Mouse (Mus musculus) retina, postnatal 7 days (tissue): ENCODE data around the gene Acp5.

Source experiments
- DNase-seq: peaks from one replicate; pipeline ENCODE4 v3.0.0-alpha.2; 2012; ENCODE audit warnings: low read depth, low spot score

The Acp5 gene

DNA sequence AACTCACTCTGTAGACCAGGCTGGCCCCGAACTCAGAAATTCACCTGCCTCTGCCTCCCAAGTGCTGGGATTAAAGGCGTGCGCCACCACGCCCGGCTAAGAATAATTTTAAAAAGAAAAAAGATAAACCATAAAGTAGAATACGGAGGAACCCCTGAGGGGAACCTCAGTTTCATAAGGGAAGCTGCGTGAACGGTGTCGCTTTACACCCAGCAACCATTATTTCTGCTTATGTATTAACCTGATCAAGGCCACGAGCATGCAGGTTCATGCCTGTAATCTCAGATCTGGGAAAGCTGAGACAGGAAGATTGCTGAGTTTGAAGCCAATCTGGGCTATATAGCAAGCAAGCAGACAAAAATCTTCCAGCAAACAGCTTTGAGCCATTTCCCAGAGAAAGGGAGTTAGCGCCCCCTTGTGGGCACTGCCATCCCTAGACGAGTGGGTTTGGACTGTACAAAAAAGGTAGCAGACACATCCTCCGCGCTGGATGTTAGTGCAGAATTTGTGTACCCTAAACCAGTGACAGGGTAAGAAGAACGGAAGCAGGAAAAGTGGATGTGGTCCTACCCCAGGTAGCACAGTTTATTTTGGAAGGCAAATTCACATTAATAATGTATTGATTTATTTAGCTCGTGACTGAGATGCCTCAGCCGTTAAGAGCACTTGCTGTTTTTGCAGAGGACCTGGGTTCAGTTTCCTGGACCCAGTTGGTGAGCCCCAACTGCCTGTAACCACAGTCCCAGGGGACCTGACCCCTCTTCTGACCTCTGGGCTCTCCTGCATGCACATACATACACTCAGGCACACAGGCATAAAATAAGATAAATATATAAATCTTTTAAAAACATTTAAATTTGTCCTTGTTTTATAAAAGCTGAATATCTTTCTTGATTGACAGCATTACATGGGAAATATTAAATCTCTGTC lies 7.9 kb upstream of the Acp5 start:
- DNase-seq: peak; percentile 77

DNA sequence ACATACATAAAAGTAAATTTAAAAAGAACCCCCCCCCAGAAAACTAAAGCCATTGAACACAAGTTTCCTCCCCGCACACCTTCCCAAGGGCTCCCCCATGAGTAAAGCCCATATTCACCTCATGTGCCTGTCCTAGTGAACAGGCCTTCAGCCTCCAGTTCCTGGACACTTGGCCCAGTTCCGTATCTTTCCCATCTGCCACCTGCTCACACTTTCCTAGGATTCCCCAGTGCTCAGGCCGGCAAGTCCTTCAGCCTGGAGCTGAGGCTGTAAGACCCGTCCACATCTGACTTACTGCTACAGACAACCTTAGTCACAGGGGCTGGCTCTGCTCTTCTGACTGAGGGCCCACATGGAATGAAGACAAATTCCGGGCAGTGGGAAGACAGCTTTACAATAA lies 4.2 kb upstream of the Acp5 start:
- no peak for DNase-seq

DNA sequence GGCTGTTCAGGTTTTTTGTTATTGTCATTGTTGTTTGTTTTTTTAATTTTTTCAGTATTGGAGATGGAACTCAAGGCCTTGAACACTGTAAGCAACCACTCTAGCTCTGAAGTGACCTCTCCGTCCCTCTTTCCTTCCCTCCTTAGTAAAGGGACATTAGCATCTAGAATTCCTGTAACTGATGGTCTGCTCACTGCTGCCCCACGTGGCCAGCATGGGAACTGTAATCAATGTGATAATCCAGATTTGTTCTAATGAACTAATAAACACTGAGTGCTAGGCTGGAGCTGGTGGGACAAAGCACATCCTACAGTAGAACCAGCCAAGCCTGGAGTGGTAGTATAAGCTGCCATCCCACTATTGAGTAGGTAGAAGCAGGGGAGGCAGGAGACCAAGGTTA lies 3.0 kb upstream of the Acp5 start:
- DNase-seq: peak; percentile 48

DNA sequence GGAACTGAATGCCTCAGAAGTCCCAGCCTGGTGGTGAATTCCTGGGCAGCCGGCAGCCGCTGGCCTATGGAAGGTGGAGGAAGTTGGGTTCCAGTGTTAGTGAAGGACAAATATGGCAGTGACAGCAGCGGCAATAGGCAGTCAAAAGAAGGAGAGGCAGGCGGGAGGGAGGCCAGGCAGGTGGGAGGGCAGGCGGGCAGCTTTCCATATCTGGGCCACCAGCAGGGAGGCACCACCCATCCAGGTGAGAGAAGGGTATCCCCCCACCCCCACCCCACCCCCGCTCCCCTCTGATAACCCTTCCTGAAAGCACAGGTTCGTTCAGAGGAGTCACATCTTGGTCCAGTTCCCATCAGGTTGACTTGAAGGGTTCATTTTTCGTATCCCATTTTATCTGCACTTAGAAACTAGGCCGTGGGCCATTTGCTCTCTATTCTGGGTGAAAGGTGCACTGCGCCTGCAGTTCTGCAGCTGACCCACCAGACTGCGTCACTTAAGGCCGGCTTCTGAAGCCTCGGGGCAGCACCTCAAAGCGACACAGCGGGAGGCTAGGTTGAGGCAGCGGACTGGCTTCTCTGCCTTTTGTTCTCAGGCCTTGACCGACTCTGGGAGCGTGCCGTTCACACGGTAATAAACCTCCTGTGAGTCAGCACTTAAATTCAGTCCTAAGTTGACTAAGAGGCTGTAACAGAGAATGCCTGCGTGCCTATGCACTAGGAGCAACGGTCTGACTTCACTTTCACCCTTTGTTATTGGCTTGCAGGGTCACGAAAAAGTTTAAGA lies 1.4 kb upstream of the Acp5 start:
- no peak for DNase-seq

DNA sequence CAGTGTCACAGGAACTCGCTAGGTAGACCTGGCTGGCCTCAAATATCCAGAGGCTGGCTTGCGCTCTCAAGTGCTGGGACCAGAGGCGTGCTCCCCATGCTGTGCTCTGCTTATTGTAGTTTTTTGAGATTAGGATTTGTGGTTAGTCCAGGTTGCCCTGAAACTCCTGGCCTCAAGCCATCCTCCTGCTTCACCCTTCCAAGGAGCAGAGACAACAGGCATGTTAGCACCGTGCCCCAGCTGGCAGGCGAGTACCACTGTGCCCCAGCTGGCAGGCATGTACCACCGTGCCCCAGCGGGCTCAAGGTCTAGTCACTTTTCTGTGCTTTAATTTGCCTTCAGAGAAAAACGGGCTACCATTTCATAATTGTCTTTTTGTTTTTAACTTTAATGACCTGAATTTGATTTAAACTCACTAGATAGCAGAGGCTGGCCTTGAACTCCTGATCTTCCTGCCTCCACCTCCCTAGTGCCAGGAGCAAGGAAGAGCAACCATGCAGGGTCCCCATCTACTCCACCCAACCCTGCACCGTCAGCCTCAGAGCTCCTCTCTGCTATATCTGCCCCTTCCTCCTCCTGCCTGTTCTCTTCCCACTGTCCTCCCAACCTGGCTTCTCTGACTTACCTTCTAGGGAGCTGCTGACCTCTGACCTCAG lies 395 bp downstream of the Acp5 start:
- no peak for DNase-seq

DNA sequence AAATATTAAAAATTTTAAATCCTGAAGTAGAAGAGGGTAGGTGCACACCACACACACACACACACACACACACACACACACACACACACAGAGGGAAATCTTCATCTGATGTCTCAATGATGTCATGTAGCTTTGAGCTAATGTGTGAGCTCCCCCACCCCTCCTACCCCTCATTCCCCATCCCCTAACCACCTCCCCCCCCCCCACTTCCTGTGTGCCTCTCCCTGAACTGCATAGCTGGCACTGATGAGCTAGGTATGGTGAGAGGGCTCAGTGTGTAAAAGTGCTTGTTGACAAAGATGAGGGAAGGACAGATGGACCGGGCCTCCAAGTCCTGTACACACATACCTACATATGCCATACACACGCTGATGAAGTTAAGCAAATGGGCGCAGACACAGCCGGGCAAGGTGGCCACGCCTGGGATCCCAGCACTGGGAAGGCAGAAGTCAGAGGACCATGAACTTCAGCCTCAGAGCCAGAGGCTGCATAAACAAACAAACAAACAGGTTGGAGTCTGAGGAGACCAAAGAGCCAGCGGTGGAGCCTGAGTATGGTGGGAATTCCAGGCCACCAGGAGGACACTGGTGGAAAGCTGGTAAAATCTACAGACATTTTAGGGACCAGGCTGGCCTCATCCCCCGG lies 1.1 kb downstream of the Acp5 start:
- DNase-seq: no peak

DNA sequence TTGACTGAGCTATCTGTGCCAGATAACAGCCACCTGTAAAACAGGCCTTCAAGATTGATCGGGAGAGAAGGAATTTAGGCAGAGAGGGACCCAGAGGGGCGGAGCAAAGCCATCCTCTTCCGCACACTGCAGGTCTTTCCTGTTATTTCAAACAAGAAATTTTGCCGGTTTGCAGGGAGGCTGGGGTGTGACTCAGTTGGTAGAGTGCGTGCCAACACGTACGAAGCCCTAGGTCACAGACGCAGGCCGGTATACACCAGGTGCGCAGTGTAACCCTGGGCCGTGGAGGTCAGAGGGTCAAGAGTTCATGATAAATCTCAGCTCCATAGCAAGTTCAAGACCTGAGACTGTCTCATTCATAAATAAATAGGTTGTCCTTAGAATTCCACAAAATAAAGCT lies 3.3 kb downstream of the Acp5 start:
- no peak for DNase-seq

DNA sequence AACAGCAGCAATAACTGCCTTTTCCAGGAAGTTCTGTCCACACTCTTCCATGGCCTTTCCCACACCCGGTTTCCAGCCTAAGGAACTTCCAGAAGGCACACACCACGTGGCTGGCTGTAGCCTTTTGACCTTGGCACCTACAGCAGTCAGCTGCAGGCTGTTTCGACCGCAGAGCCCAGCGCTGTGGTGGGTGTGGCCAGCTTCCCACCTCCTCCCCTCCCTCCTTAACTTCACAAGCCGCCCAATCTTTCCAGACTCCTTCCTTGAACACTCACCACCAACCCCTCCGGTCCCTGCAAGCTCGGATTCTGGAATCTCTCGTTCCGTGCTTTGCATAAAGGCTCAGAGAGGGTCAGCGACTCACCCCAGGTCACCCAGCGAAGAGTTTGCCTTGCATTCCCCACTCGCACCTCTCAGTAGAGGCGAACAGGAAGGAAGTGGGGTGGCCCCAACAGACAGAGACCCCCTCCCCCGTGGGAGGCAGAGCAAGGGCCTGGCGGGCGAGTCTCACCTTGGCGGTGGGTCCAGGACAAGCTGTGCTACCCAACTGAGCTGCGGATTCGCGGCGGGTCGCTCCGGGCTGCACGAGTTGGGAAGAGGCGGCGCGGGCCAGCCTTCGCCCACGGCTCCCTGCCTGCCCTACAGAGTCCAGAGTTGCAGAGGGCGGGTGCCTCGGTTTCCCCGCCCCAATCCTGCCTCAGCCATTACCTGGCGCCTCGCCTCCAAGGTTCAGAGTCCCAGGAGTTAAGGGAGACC lies 4.1 kb downstream of the Acp5 start:
- no peak for DNase-seq

DNA sequence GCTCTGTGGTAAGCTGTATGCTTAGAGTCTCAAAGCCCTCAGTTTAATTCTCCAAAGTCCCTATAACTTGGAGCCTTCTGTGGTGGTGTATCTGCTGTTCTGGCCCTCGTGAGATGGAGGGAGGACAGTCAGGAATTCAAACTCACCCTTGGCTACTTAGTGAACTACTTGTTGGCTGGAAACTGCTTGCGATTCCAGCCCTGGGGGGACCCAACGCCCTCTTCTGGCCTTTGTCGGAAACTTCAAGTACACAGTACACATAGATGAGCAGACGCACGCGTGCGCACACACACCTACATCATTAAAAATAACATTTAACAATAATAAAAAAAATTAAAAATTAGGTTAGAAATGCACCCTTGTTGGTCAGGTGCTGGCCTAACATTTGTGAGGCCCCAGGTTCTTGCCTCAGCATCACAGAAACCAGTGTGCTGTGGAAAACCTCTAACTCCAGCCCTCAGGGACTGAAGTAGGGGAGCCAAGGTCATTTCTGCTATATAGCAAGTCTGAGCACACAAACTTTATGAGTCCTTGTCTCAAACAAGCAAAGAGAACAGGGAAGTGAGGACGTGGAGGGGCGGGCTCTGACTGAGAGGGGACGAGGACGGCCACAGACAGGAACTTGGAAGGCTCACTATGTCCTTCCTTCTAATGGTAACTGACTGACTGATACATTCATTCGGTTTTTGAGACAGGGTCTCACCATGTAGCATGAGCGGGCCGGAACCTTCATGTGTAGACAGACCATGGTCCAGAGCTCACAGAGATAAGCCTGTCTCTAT lies 10.1 kb downstream of the Acp5 start:
- no peak for DNase-seq

DNA sequence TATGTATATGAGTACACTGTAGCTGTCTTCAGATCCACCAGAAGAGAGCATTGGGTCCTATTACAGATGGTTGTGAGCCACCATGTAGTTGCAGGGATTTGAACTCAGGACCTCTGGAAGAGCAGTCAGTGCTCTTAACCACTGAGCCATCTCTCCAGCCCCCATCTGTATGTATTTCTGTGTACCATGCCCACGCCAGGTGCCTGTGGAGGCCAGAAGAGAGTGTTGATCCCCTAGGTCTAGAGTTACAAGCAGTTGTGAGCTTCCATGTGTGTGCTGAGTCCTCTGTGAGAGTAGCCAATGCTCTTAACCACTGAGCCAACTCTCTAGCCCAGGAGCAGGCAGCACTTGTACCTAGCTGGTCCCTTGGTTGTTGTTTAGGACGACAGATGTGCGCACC lies 11.3 kb downstream of the Acp5 start:
- no peak for DNase-seq

DNA sequence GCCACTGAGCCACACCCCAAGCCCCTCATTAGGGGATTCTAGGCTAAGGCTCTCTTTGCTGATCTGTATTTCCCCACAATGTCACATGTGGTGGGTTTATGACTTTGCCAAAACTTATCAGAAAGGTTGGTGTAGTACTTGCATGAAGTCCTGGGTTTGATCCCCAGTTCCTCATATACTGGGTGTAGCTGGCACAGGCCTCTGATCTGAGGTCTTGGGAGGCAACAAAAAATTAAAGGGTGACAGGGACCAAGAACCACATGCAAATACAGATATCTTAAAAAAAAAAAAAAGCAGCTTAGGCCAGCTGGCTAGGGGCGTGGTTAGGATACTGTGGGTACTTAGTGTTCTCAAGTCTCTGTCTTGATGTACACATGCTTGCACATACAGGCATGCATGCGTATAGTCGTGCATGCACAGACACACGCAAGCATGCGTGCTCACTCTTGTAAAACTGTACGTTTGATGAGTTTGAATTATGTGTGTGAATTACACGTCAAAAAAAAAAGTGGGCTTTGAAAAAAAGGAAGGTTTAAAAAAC lies 12.4 kb downstream of the Acp5 start:
- no peak for DNase-seq

DNA sequence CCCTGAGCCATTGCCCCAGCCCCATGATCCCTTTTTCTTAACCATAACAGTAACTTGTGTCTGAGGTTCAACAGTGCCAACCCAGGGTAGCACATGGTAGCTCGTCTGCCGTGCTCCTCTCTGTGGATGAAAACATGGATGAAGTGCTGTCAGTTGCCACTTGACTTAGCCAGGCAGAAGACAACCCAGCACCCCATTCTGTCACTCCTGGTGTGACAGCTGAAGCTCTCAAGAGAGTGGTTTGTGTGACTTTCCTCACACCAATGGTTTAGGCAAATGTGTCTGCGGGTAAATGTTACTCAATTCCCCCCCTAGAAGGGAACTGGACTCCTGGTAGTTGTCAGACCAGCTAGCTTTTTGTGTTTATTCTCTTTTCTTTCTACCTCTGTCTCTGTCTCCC lies 13.5 kb downstream of the Acp5 start:
- no peak for DNase-seq

DNA sequence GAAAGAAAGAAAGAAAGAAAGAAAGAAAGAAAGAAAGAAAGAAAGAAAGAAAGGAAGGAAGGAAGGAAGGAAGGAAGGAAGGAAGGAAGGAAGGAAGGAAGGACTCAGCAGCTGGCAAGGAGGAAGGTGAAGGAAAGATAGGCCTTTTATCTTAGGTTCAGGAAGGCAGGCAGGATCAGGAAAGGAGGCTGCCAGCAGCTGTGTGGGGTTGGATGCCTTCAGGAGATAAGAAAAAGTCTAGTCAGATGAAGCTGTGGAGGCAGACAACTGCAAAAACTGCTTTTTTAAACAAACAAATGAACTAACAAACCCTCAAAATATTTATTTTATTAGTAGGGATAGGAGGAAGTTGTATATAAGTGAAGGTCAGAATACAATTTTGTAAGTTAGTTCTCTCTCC lies 14.0 kb downstream of the Acp5 start:
- DNase-seq: no peak

DNA sequence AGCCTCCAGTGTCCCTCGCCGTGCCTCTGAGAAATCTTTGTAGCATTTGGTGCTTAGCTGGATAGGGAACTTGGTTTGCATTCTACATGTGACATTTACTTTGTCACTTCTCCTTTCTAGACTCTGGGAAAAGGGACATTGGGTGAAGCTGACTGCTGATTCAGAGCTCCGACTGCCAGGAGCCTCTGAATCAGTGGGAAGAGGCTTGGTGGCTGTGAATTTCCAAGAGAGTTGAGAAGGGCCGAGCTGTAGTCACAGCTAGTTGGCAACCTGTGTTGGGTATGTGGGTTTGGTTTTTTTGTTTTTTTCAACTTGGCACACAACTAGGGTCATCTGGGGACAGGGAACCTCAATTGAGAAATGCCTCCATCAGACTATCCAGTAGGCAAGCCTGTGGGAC lies 16.0 kb downstream of the Acp5 start:
- DNase-seq: no peak

DNA sequence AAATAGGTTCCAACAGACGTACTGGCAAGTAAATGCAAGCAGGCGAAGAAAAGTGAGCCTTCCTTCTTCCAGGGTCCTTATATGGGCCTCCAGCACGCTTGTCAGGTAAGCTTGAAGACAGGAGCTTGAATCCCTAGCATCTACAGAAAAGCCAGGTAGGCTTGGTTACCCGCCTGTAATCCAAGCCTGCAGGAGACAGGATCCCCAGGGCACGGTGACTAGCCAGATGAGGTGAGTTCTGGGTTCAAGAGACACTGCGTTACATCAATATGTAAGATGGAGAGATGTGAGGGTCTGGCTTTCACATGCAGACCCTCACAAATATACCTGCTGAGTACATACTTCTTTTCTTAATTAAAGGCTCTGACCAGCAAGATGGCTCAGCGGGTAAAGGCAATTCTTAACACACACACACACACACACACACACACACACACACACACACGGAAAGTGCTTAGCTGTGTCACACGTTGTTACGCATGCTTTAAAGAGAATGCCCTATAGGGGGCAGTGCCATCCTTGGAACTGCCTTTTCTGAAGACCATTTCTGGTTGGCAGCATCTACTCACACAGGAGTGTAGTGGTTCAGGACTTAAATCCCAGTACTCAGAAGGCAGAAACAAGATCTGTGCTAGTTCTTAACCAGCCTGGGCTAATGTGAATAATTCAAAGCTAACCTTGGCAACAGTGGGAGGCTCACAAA lies 17.6 kb downstream of the Acp5 start:
- peak; percentile 50 for DNase-seq

DNA sequence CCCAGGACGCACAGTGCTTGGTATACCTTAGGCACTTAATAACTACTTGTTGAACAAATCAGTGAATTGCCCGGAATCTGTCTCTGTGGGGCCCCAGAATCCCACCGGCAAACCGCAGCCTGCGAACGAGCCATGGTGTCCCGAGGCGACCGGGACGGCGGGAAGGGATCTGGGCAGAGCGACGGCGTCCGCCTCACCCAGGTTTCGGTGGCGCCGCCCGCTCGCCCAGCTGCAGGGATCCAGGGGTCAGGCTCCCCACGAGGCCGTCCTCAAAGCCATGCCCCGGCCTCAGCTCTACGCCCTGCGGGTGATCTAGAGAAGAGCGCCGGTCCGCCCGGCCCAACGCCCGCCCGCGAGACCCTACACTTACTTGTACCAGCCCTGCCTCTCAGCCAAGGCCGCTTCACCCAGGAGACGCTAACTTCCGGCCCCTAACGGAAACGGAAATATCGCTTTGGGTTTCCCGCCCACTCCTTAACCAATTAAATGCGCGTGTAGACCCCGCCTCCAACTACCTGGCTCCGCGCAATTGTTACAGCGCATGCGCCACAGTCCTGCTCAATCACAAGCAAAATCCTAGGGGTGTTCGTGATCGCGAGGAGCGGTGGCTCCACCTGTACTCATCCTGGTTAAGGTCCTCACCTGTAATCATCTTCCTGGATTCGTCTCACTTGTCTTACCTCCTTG lies 18.6 kb downstream of the Acp5 start, which contains the start of gene Elof1:
Gene Elof1, minus strand, starts transcription at position 433 of the 687 bp plus-strand sequence.
- DNase-seq: peak; percentile 94

DNA sequence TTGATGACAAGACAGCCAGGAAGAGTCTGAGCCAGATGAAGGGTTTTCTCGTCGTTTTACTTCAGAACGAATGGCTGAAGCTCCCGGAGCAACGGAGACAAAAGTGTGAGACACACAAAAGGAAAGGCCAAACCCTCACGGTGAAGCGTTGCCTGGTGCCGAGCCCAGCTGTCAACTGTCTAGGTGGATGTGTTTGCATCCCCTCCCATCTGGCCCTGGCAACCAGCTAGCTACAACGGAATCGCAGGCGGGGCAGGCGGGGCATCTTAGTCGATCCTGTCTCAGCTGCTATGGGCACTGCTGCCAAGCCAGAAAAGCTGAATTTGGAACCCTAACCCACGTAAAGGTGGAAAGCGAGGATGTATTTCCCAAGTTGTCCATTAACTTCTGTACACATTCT lies 19.4 kb downstream of the Acp5 start:
- DNase-seq: no peak

DNA sequence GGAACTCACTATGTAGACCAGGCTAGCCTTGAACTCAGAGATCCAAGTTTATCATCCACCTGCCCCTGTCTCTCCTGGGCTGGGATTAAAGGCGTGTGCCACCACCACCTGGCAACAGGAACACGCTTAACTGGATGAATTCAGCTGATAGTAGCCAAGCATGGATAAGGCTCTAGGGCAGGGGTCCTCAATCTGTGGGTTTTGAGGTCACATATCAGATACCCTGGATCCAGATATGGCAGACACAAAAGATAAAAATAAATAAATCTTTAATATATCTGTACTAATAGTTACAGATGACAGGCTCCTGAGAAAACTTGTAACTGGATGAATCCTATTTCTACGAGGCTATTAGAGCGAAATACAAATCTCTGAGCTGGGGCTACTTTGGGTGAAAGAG lies 19.9 kb downstream of the Acp5 start:
- no peak for DNase-seq

DNA sequence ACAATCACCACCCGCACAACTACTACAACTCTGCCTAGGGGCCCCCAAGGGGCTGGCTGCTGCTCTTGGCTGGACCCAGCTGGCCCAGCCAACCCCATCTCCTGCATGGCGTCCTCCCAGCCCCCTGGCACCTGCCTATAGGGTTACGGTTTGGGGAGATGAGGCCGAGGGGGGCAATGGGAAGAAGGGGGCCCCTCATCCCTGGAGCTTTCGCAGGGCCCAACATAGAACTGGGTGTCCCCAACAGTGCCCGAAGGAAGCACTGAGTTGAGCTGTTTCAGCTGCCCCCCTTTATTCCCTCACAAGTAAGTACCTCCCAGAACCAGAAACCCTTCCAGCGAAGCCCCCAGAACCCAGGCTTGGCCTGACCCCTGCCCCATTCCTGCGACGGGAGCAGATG lies 27.3 kb downstream of the Acp5 start:
- no peak for DNase-seq
